ENCODE assay signal across 22 mouse cellular contexts in genomic region chr7:79732622-79733021, GRCm38 (mm10). TPM values are rescaled to one million over a fixed set of nuclear protein-coding genes. Genes with fewer than 3 reads are reported as not detected.
DNase-seq lines count a peak whose midpoint lies in the region; ATAC-seq lines count a peak whose summit lies in the region.
"Had no signal": no experiment of that assay in that cellular context is flagged by ENCODE, and none has a peak within 500 bp of the region (broad histone marks: within the 10 kb centered on the region; RNA-seq: fewer than 3 reads in every experiment).

Gene Plin1, minus strand, starts transcription at chr7:79732903.

- H3K27me3 ChIP-seq in hindbrain, embryonic 11.5 days (ENCODE audit: control insufficient read depth, insufficient read depth, low read length): no peaks in the 10 kb centered on the region
- H3K27me3 ChIP-seq: hindbrain, embryonic 15.5 days had no signal

- WGBS in hindbrain, embryonic 11.5 days: 61% methylated on average over 4 of the region's 4 CpGs

- H3K4me1 ChIP-seq in hindbrain, embryonic 11.5 days (replicated peaks; ENCODE audit: control insufficient read depth, insufficient read depth, low read length): no peaks in the 10 kb centered on the region
- H3K4me1 ChIP-seq: embryonic facial prominence, embryonic 13.5 days; hindbrain, embryonic 15.5 days; limb, embryonic 13.5 days; stomach, embryonic 15.5 days had no signal

- no peak within 1 kb of the TSS for H3K4me3 ChIP-seq in hindbrain, embryonic 11.5 days (ENCODE audit: low read depth, low read length)
- H3K4me3 ChIP-seq: embryonic facial prominence, embryonic 13.5 days; forebrain, embryonic 10.5 days; hindbrain, embryonic 15.5 days; layer of hippocampus, adult 2 months; left cerebral cortex, adult 2 months; limb, embryonic 13.5 days; midbrain, embryonic 12.5 days; stomach, embryonic 15.5 days had no signal

- no peak within 1 kb of the TSS for H3K9ac ChIP-seq in hindbrain, embryonic 11.5 days (ENCODE audit: low read depth, low read length)
- H3K9ac ChIP-seq: embryonic facial prominence, embryonic 13.5 days; hindbrain, embryonic 15.5 days; limb, embryonic 13.5 days; lung, embryonic 14.5 days; midbrain, embryonic 12.5 days; stomach, embryonic 15.5 days had no signal

- no peak within 1 kb of the TSS for H3K27ac ChIP-seq in hindbrain, embryonic 11.5 days (ENCODE audit: low read depth, low read length)
- H3K27ac ChIP-seq: embryonic facial prominence, embryonic 13.5 days; forebrain, embryonic 10.5 days; hindbrain, embryonic 15.5 days; layer of hippocampus, adult 2 months; left cerebral cortex, adult 2 months; limb, embryonic 13.5 days; midbrain, embryonic 12.5 days; stomach, embryonic 15.5 days had no signal

- H3K9me3 ChIP-seq in hindbrain, embryonic 11.5 days (ENCODE audit: control insufficient read depth, low read length): no peaks in the 10 kb centered on the region
- H3K9me3 ChIP-seq: embryonic facial prominence, embryonic 13.5 days; forebrain, embryonic 10.5 days; hindbrain, embryonic 15.5 days; limb, embryonic 13.5 days; midbrain, embryonic 12.5 days; stomach, embryonic 15.5 days had no signal

- ATAC-seq in common myeloid progenitor, adult 5-6 weeks (replicated peaks; ENCODE audit: low read depth, poor library complexity, severe bottlenecking): 0 out of 2 replicates have a peak, but pooled peaks have one; percentile 16
- no peak for ATAC-seq in hindbrain, embryonic 11.5 days (ENCODE audit: low FRiP score)

- H3K4me2 ChIP-seq in hindbrain, embryonic 11.5 days (replicated peaks; ENCODE audit: low read depth, low read length): no peak within 1 kb of the TSS
- H3K4me2 ChIP-seq: embryonic facial prominence, embryonic 13.5 days; hindbrain, embryonic 15.5 days; limb, embryonic 13.5 days; lung, embryonic 14.5 days; midbrain, embryonic 12.5 days; stomach, embryonic 15.5 days had no signal

- peak; percentile 88 for DNase-seq in adipocyte (ENCODE audit: low spot score)
- peak in 1 of 2 experiments; percentile 19 for DNase-seq in adrenal gland, adult 18-20 months (ENCODE audit: low spot score in 2 of 2)
- peak; percentile 25 for DNase-seq in lung, postnatal 25 days (ENCODE audit: low spot score)
- no peak for DNase-seq in hindbrain, embryonic 11.5 days (ENCODE audit: low spot score)
- DNase-seq in kidney, postnatal 10 days: no peak
- no peak for DNase-seq in left cerebral cortex, postnatal 36 days (ENCODE audit: low spot score in 2 of 2)
- DNase-seq: cerebellum, adult 18-20 months; heart, adult 18-20 months; kidney, adult 8-10 months; lung, embryonic 14.5 days had no signal

- intact Hi-C loops in left cerebral cortex, postnatal 36 days (cut with DNase I): loop anchor here (10.0 kb wide), 1 partner anchor 238 kb away; no protein-coding TSS in a partner anchor

- H3K36me3 ChIP-seq in hindbrain, embryonic 11.5 days (ENCODE audit: control insufficient read depth, insufficient read depth, low read length): 0 out of 2 replicates have a peak, but pooled peaks cover under 1% of the 10 kb centered on the region
- H3K36me3 ChIP-seq: hindbrain, embryonic 15.5 days; stomach, embryonic 15.5 days had no signal

RNA-seq across cellular contexts. Expression of gene Plin1, which starts in this region (rescaled TPM):
- 1,000 to 10,000 TPM in 1 of 2 experiments, 100 to 1,000 TPM in 1; 490 to 1,137 TPM for total RNA-seq in adrenal gland, adult 18-20 months (2021)
- not detected in 2 replicates for total RNA-seq in common myeloid progenitor, adult 5-6 weeks (2017)
- not detected in 2 replicates for polyA plus RNA-seq in hindbrain, embryonic 11.5 days (2014; fragmentation: Nextera tagmentation; extraction: Ambion mirVana)
- not detected for total RNA-seq in left cerebral cortex, postnatal 36 days (2021)
- total RNA-seq: left cerebral cortex, adult 2 months; neutrophil, adult 5-6 weeks had no signal
- polyA plus RNA-seq: cortical plate, adult 2 months; embryonic facial prominence, embryonic 13.5 days; forebrain, embryonic 10.5 days; heart, embryonic 16.5 days; limb, embryonic 13.5 days; lung, embryonic 14.5 days; midbrain, embryonic 12.5 days; stomach, embryonic 15.5 days had no signal

Comparison
In these comparisons a context has a peak if more than half of its experiments do, and no peak if none do; other contexts are left out.
1. RNA of gene Plin1 (total RNA-seq): 490 to 1,137 TPM in adrenal gland, adult 18-20 months; not detected in left cerebral cortex, postnatal 36 days and not detected in common myeloid progenitor, adult 5-6 weeks; every median in the first group is over 100 times any median in the second.
2. Peak in ATAC-seq in common myeloid progenitor, adult 5-6 weeks; RNA of the gene not detected or under 1 TPM.
3. DNase-seq: peak in adipocyte (single experiment) and lung, postnatal 25 days (single experiment); none in hindbrain, embryonic 11.5 days (single experiment), kidney, postnatal 10 days (single experiment) and left cerebral cortex, postnatal 36 days (0 of 2).